Mouse (Mus musculus) intestine, embryonic 15.5 days (tissue): ENCODE measurements around the gene Zfp169. TPM values are rescaled to one million over a fixed set of nuclear protein-coding genes. Genes with fewer than 3 reads are reported as not detected.
"Not testable (repeated sequence)": the region's sequence is repeated elsewhere in the genome, so short reads cannot be mapped to it uniquely, and the experiment has no call there.

Experiments used
- ATAC-seq: fragments of 200-750 bp; cut with Nextera tagmentation; 2 replicates; pipeline ENCODE4 v1.8.0; 2017; ENCODE audit warnings: moderate TSS enrichment, moderate library complexity
- H3K27ac ChIP-seq: fragments of 300-500 bp; sonication (generic); 2 replicates; pipeline ENCODE4 v1.5.1; 2015; ENCODE audit warnings: mild to moderate bottlenecking, inconsistent platforms
- H3K27me3 ChIP-seq: fragments of 300-500 bp; sonication (generic); replicated peaks from 2 replicates; pipeline ENCODE4 v1.6.1; 2015; ENCODE audit warnings: inconsistent platforms
- H3K36me3 ChIP-seq: fragments of 300-500 bp; sonication (generic); 2 replicates; pipeline ENCODE4 v1.6.1; 2015; ENCODE audit warnings: inconsistent platforms
- H3K4me1 ChIP-seq: fragments of 300-500 bp; sonication (generic); replicated peaks from 2 replicates; pipeline ENCODE4 v1.6.1; 2015; ENCODE audit warnings: inconsistent platforms
- H3K4me2 ChIP-seq: fragments of 300-500 bp; sonication (generic); replicated peaks from 2 replicates; pipeline ENCODE4 v1.6.1; 2015; ENCODE audit warnings: mild to moderate bottlenecking, inconsistent platforms
- H3K4me3 ChIP-seq: fragments of 300-500 bp; sonication (generic); replicated peaks from 2 replicates; pipeline ENCODE4 v1.5.1; 2015; ENCODE audit warnings: inconsistent platforms
- H3K9ac ChIP-seq: fragments of 300-500 bp; sonication (generic); 2 replicates; pipeline ENCODE4 v1.6.1; 2015; ENCODE audit warnings: inconsistent platforms
- H3K9me3 ChIP-seq: fragments of 300-500 bp; sonication (generic); 2 replicates; pipeline ENCODE4 v1.6.1; 2016; ENCODE audit warnings: inconsistent platforms
- WGBS: fragments of 180-500 bp; shearing (Covaris S2); methylation state at CpG from one replicate; pipeline ENCODE4 v1.1.7; 2015; 5-methylcytosine and 5-hydroxymethylcytosine counted together
- polyA plus RNA-seq: library from polyadenylated mRNA; unstranded; fragments of >200 nt; fragmentation: Nextera tagmentation; extraction: Ambion mirVana; gene quantifications from 2 replicates; pipeline ENCODE4 v1.2.1, GENCODE M21; 2015

The Zfp169 gene
- polyA plus RNA-seq, 1 experiment from 2014 or later, result 3.0 TPM

- no peaks in the 10 kb centered on the region for H3K36me3 ChIP-seq
- H3K9me3 ChIP-seq, result no peaks in the 10 kb centered on the region
- WGBS, result 37% methylated on average over 4 of the region's 4 CpGs
- H3K9ac ChIP-seq, result no peak overlapping the region
- no peaks in the 10 kb centered on the region for H3K27me3 ChIP-seq
- no peak for ATAC-seq
- peak overlapping the region; percentile 58 for H3K4me2 ChIP-seq
- H3K4me1 ChIP-seq, result peaks cover 15% of the 10 kb centered on the region
- H3K4me3 ChIP-seq, result peak overlapping the region; percentile 87
- no peak overlapping the region for H3K27ac ChIP-seq
These were observed 31.6 kb upstream of the Zfp169 start for GRCm38 (mm10) chr13:48544867-48545266.

GRCm38 (mm10) chr13:48544391-48544790 is 31.1 kb upstream of the Zfp169 start:
- H3K9me3 ChIP-seq, result no peaks in the 10 kb centered on the region
- 0 out of 2 replicates have a peak overlapping the region, but pooled peaks have one; percentile 18 for H3K9ac ChIP-seq
- H3K4me2 ChIP-seq, result peak overlapping the region; percentile 58
- no peaks in the 10 kb centered on the region for H3K27me3 ChIP-seq
- peaks cover 15% of the 10 kb centered on the region for H3K4me1 ChIP-seq
- peak overlapping the region; percentile 13 for H3K4me3 ChIP-seq
- no peaks in the 10 kb centered on the region for H3K36me3 ChIP-seq
- ATAC-seq, result no peak
- no peak overlapping the region for H3K27ac ChIP-seq

- peaks cover 11% of the 10 kb centered on the region for H3K4me1 ChIP-seq
- H3K4me3 ChIP-seq, result no peak overlapping the region
- no peak overlapping the region for H3K9ac ChIP-seq
- no peaks in the 10 kb centered on the region for H3K9me3 ChIP-seq
- WGBS, result 34% methylated on average over 1 of the region's 1 CpGs
- no peak overlapping the region for H3K27ac ChIP-seq
- H3K27me3 ChIP-seq, result no peaks in the 10 kb centered on the region
- peak overlapping the region; percentile 22; the same call in 1 of the 2 replicates for H3K4me2 ChIP-seq
- H3K36me3 ChIP-seq, result no peaks in the 10 kb centered on the region
- ATAC-seq, result no peak
These were observed 27.2 kb upstream of the Zfp169 start for GRCm38 (mm10) chr13:48540488-48540887.

GRCm38 (mm10) chr13:48533441-48533840 is 20.2 kb upstream of the Zfp169 start:
- no peaks in the 10 kb centered on the region for H3K9me3 ChIP-seq

GRCm38 (mm10) chr13:48531448-48531847 is 18.2 kb upstream of the Zfp169 start:
- H3K4me1 ChIP-seq, result no peaks in the 10 kb centered on the region
- 68% methylated on average over 2 of the region's 2 CpGs for whole genome bisulfite sequencing
- H3K4me2 ChIP-seq, result no peak overlapping the region
- ATAC-seq, result no peak
- no peak overlapping the region for H3K9ac ChIP-seq
- H3K27ac ChIP-seq, result no peak overlapping the region
- H3K27me3 ChIP-seq, result no peaks in the 10 kb centered on the region
- no peak overlapping the region for H3K4me3 ChIP-seq
- H3K9me3 ChIP-seq, result no peaks in the 10 kb centered on the region
- no peaks in the 10 kb centered on the region for H3K36me3 ChIP-seq

More at GRCm38 (mm10) chr13:48533441-48533840, 20.2 kb upstream of the Zfp169 start:
- Histone ChIP-seq H3K4me1 (no peaks in the 10 kb centered on the region), H3K9ac (no peak overlapping the region), H3K27me3 (no peaks in the 10 kb centered on the region), H3K27ac (no peak overlapping the region), H3K4me2 (no peak overlapping the region), H3K4me3 (no peak overlapping the region), H3K36me3 (no peaks in the 10 kb centered on the region)
- 85% methylated on average over 5 of the region's 5 CpGs for WGBS
- peak; percentile 15; the same call in 1 of the 2 replicates for ATAC-seq

GRCm38 (mm10) chr13:48530685-48531084 is 17.4 kb upstream of the Zfp169 start:
- no peak overlapping the region for H3K9ac ChIP-seq
- 47% methylated on average over 2 of the region's 2 CpGs for WGBS

GRCm38 (mm10) chr13:48529028-48529427 is 15.8 kb upstream of the Zfp169 start:
- no peaks in the 10 kb centered on the region for H3K4me1 ChIP-seq
- no peak overlapping the region for H3K27ac ChIP-seq
- peak; percentile 30; the same call in 1 of the 2 replicates for ATAC-seq
- no peaks in the 10 kb centered on the region for H3K27me3 ChIP-seq
- H3K4me2 ChIP-seq, result no peak overlapping the region
- no peaks in the 10 kb centered on the region for H3K9me3 ChIP-seq
- H3K4me3 ChIP-seq, result no peak overlapping the region
- WGBS, result 51% methylated on average over 2 of the region's 2 CpGs
- no peak overlapping the region for H3K9ac ChIP-seq
- no peaks in the 10 kb centered on the region for H3K36me3 ChIP-seq

More at GRCm38 (mm10) chr13:48530685-48531084, 17.4 kb upstream of the Zfp169 start:
- Histone ChIP-seq H3K4me3 (no peak overlapping the region), H3K9me3 (no peaks in the 10 kb centered on the region), H3K4me2 (no peak overlapping the region), H3K4me1 (no peaks in the 10 kb centered on the region), H3K27me3 (no peaks in the 10 kb centered on the region), H3K36me3 (no peaks in the 10 kb centered on the region), H3K27ac (no peak overlapping the region)
- no peak for ATAC-seq

GRCm38 (mm10) chr13:48528123-48528871 is 15.0 kb upstream of the Zfp169 start:
- H3K27ac ChIP-seq, result no peak overlapping the region
- 55% methylated on average over 15 of the region's 15 CpGs for WGBS
- H3K4me3 ChIP-seq, result no peak overlapping the region
- H3K4me2 ChIP-seq, result no peak overlapping the region
- ATAC-seq, result peak; percentile 74
- no peak overlapping the region for H3K9ac ChIP-seq
- H3K36me3 ChIP-seq, result no peaks in the 10 kb centered on the region
- no peaks in the 10 kb centered on the region for H3K4me1 ChIP-seq
- no peaks in the 10 kb centered on the region for H3K27me3 ChIP-seq
- H3K9me3 ChIP-seq, result no peaks in the 10 kb centered on the region

GRCm38 (mm10) chr13:48525745-48526144 is 12.5 kb upstream of the Zfp169 start:
- Histone ChIP-seq H3K36me3 (no peaks in the 10 kb centered on the region), H3K27me3 (no peaks in the 10 kb centered on the region), H3K27ac (no peak overlapping the region), H3K9me3 (no peaks in the 10 kb centered on the region), H3K4me1 (no peaks in the 10 kb centered on the region), H3K4me2 (no peak overlapping the region), H3K9ac (no peak overlapping the region), H3K4me3 (no peak overlapping the region)
- WGBS, result 70% methylated on average over 5 of the region's 5 CpGs
- ATAC-seq, result no peak

GRCm38 (mm10) chr13:48519122-48519521 is 5.9 kb upstream of the Zfp169 start:
- H3K36me3 ChIP-seq, H3K27me3 ChIP-seq, H3K27ac ChIP-seq, H3K4me2 ChIP-seq, H3K4me1 ChIP-seq, H3K9me3 ChIP-seq, H3K9ac ChIP-seq, H3K4me3 ChIP-seq, ATAC-seq: not testable (repeated sequence)

- no peak overlapping the region for H3K27ac ChIP-seq
- no peak for ATAC-seq
- no peaks in the 10 kb centered on the region for H3K36me3 ChIP-seq
- no peak overlapping the region for H3K4me3 ChIP-seq
- H3K27me3 ChIP-seq, result no peaks in the 10 kb centered on the region
- 81% methylated on average over 4 of the region's 4 CpGs for WGBS
- no peak overlapping the region for H3K4me2 ChIP-seq
- no peak overlapping the region for H3K9ac ChIP-seq
- H3K9me3 ChIP-seq, result no peaks in the 10 kb centered on the region
- peaks cover 4% of the 10 kb centered on the region; the same call in 1 of the 2 replicates for H3K4me1 ChIP-seq
These were observed 2.6 kb upstream of the Zfp169 start for GRCm38 (mm10) chr13:48515861-48516260.

- Histone ChIP-seq H3K4me2 (no peak overlapping the region), H3K4me1 (peaks cover 4% of the 10 kb centered on the region; the same call in 1 of the 2 replicates), H3K27me3 (no peaks in the 10 kb centered on the region), H3K27ac (no peak overlapping the region), H3K9ac (no peak overlapping the region), H3K9me3 (no peaks in the 10 kb centered on the region), H3K4me3 (no peak overlapping the region), H3K36me3 (peaks cover 9% of the 10 kb centered on the region; the same call in 1 of the 2 replicates)
- 74% methylated on average over 9 of the region's 9 CpGs for WGBS
- ATAC-seq, result no peak
These were observed 4.6 kb downstream of the Zfp169 start for GRCm38 (mm10) chr13:48508661-48509060.

- 68% methylated on average over 5 of the region's 5 CpGs for WGBS
- no peaks in the 10 kb centered on the region for H3K4me1 ChIP-seq
- ATAC-seq, result no peak
These were observed 10.8 kb downstream of the Zfp169 start for GRCm38 (mm10) chr13:48502422-48502821.

More at GRCm38 (mm10) chr13:48502422-48502821, 10.8 kb downstream of the Zfp169 start:
- Histone ChIP-seq H3K36me3 (peaks cover 13% of the 10 kb centered on the region; the same call in 1 of the 2 replicates), H3K9ac (no peak overlapping the region), H3K4me2 (no peak overlapping the region), H3K9me3 (no peaks in the 10 kb centered on the region), H3K4me3 (no peak overlapping the region), H3K27ac (no peak overlapping the region), H3K27me3 (no peaks in the 10 kb centered on the region)
